Mouse (Mus musculus) heart, embryonic 15.5 days (tissue): ENCODE measurements around the gene Upk2. TPM values are rescaled to one million over a fixed set of nuclear protein-coding genes. Genes with fewer than 3 reads are reported as not detected.

ENCODE experiments used
- ATAC-seq: fragments of 200-750 bp; cut with Nextera tagmentation; replicated peaks from 2 replicates; pipeline ENCODE4 v1.8.0; 2017; ENCODE audit warnings: low read depth, moderate TSS enrichment; ENCODE audit not compliant: insufficient number of reproducible peaks, insufficient read depth, low FRiP score
- H3K27ac ChIP-seq: fragments of 300-500 bp; sonication (generic); 2 replicates; pipeline ENCODE4 v1.5.1; 2015; ENCODE audit warnings: mild to moderate bottlenecking, inconsistent platforms
- H3K27me3 ChIP-seq: fragments of 300-500 bp; sonication (generic); 2 replicates; pipeline ENCODE4 v1.6.1; 2015; ENCODE audit warnings: inconsistent platforms
- H3K36me3 ChIP-seq: fragments of 300-500 bp; sonication (generic); 2 replicates; pipeline ENCODE4 v1.6.1; 2015; ENCODE audit warnings: mild to moderate bottlenecking, inconsistent platforms
- H3K4me1 ChIP-seq: fragments of 300-500 bp; sonication (generic); replicated peaks from 2 replicates; pipeline ENCODE4 v1.6.1; 2015; ENCODE audit warnings: inconsistent platforms
- H3K4me2 ChIP-seq: fragments of 300-500 bp; sonication (generic); 2 replicates; pipeline ENCODE4 v1.6.1; 2015; ENCODE audit warnings: inconsistent platforms, mild to moderate bottlenecking, moderate library complexity
- H3K4me3 ChIP-seq: fragments of 300-500 bp; sonication (generic); 2 replicates; pipeline ENCODE4 v1.5.1; 2015; ENCODE audit warnings: mild to moderate bottlenecking, inconsistent platforms
- H3K9ac ChIP-seq: fragments of 300-500 bp; sonication (generic); 2 replicates; pipeline ENCODE4 v1.6.1; 2015; ENCODE audit warnings: mild to moderate bottlenecking, inconsistent platforms
- H3K9me3 ChIP-seq: fragments of 300-500 bp; sonication (generic); replicated peaks from 2 replicates; pipeline ENCODE4 v1.6.1; 2016; ENCODE audit warnings: inconsistent platforms
- WGBS: fragments of 180-500 bp; shearing (Covaris S2); methylation state at CpG from one replicate; pipeline ENCODE4 v1.1.7; 2015; ENCODE audit warnings: mixed read lengths; 5-methylcytosine and 5-hydroxymethylcytosine counted together
- polyA plus RNA-seq: library from polyadenylated mRNA; unstranded; fragments of >200 nt; fragmentation: Nextera tagmentation; extraction: Ambion mirVana; gene quantifications from 2 replicates; pipeline ENCODE4 v1.2.1, GENCODE M21; 2015

Upk2 gene
- polyA plus RNA-seq, 1 experiment from 2014 or later = not detected

DNA sequence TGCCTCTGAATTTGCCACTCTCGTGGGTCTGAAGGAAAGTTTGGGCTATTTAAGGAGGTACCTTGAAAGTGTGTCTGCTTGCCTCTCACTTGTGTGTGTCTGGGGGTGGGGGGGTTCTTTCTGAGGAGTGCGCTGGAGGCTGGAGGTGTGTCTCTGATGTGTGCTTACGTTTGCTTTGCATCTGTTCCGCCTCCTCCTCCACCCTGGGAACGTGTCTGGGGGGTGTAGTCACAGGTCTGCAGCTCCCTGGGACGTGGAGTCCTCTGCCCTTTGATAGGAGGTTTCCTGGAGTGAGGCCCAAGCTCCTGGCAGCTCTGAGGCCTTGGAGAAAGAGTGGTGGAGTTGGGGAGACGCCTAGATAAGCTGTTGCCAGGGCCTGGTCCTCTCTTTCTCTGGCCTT, 32.7 kb upstream of the Upk2 start:
- H3K27ac ChIP-seq = peak overlapping the region; percentile 93
- peak overlapping the region; percentile 85 for H3K4me2 ChIP-seq
- H3K27me3 ChIP-seq = no peaks in the 10 kb centered on the region
- no peaks in the 10 kb centered on the region for H3K9me3 ChIP-seq
- 8% methylated on average over 7 of the region's 7 CpGs for WGBS
- 0 out of 2 replicates have a peak, but pooled peaks cover 4% of the 10 kb centered on the region for H3K36me3 ChIP-seq
- H3K4me1 ChIP-seq = peaks cover 86% of the 10 kb centered on the region
- H3K4me3 ChIP-seq = peak overlapping the region; percentile 87
- H3K9ac ChIP-seq = peak overlapping the region; percentile 97
- peak; percentile 74 for ATAC-seq

DNA sequence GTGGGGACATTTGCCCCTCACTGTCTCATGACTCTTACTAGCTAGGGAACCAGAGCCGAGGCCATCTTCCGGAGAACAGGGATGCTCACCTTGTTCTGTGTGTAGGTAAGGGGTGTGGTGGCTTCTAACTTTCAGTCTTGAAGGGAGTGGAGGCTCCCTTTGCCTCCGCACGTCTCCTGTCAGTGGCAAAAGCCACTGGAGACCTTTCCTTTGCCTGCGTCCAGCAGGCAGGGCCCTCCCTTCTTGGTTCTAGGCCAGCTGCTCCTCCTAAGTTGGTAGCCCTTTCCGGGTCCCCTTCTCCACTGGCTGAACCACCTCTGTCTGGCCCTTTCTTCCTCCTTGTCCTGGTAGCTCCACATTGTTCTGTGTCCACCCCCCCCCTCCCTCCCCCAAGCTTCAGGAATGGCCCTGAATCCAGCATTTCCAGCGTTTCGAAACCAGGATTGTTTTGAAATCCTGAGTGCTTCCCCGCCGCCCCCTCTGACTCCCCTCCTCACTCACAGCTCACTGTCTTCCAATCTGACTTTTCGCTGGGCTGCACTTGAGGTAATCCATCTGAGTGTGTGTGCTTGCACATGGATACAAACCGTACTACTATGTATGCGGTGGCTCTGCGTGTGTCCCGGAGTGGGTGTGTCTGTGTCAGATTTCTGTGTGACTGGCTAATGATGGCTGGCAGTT, 32.1 kb upstream of the Upk2 start:
- peak overlapping the region; percentile 85 for H3K4me2 ChIP-seq
- peak overlapping the region; percentile 97 for H3K9ac ChIP-seq
- peak overlapping the region; percentile 87 for H3K4me3 ChIP-seq
- H3K36me3 ChIP-seq = 0 out of 2 replicates have a peak, but pooled peaks cover 4% of the 10 kb centered on the region
- no peaks in the 10 kb centered on the region for H3K27me3 ChIP-seq
- WGBS = 17% methylated on average over 15 of the region's 15 CpGs
- ATAC-seq = no peak
- peaks cover 83% of the 10 kb centered on the region for H3K4me1 ChIP-seq
- peak overlapping the region; percentile 93 for H3K27ac ChIP-seq
- no peaks in the 10 kb centered on the region for H3K9me3 ChIP-seq

DNA sequence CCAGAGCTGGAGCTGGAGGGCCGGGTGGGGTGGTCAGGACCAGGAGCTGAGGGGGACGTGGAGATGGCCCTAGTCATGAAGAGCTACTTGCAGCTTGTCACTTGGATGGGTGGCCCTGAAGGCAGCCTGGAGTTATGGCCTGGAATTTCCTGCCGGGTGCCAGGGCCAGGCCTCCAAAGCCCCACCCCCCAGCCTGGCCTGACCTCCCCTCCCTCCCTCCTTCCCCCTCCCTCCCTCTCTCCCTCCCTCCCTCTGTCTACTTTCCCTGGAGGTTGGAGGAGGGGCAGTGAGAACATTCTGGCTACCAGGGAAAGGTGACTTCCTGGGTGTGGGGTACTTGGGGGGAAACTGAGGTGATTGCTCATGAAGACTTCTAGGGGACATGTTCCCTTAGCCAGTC, 31.6 kb upstream of the Upk2 start:
- peak overlapping the region; percentile 97 for H3K9ac ChIP-seq
- no peaks in the 10 kb centered on the region for H3K27me3 ChIP-seq
- no peak for ATAC-seq
- 6% methylated on average over 3 of the region's 3 CpGs for WGBS
- H3K9me3 ChIP-seq = no peaks in the 10 kb centered on the region
- H3K4me1 ChIP-seq = peaks cover 77% of the 10 kb centered on the region
- H3K4me2 ChIP-seq = peak overlapping the region; percentile 85
- H3K27ac ChIP-seq = peak overlapping the region; percentile 93
- peak overlapping the region; percentile 87 for H3K4me3 ChIP-seq
- 0 out of 2 replicates have a peak, but pooled peaks cover under 1% of the 10 kb centered on the region for H3K36me3 ChIP-seq

DNA sequence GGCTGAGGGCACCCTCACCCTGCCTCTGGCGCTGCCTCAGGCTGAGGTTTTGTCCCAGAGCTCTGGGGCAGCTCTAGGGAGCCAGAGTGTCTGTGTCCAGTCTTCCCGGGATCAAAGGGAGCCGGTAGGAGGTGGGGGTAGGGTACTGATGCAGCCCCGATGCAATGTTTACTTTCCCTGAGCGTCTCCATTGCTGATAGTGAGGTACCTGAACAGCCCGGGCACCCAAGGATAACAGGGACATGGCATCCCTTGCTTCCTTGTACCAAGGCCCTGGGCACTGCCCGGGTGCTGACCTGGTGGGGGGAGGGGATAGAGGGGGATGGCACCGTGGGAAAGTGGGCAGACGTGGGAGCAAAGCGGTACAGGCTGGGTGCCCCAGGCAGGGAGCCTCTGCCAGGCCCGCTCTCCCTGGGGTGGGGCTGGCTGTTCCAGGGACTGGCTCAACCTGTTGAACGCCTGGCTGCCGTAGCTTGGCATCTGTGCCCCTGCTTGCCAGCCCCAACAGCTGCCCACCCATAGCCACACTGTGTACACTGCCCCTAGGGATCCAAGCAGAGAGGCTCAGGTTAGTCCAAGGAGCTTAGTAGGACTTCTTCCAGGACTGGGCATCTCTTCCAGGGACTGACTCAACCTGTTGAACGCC, 30.9 kb upstream of the Upk2 start:
- peak overlapping the region; percentile 87 for H3K4me3 ChIP-seq
- peak overlapping the region; percentile 85 for H3K4me2 ChIP-seq
- no peaks in the 10 kb centered on the region for H3K27me3 ChIP-seq
- no peaks in the 10 kb centered on the region for H3K9me3 ChIP-seq
- peak overlapping the region; percentile 93 for H3K27ac ChIP-seq
- H3K9ac ChIP-seq = peak overlapping the region; percentile 97
- WGBS = 29% methylated on average over 14 of the region's 14 CpGs
- no peaks in the 10 kb centered on the region for H3K36me3 ChIP-seq
- peaks cover 70% of the 10 kb centered on the region for H3K4me1 ChIP-seq
- ATAC-seq = no peak

DNA sequence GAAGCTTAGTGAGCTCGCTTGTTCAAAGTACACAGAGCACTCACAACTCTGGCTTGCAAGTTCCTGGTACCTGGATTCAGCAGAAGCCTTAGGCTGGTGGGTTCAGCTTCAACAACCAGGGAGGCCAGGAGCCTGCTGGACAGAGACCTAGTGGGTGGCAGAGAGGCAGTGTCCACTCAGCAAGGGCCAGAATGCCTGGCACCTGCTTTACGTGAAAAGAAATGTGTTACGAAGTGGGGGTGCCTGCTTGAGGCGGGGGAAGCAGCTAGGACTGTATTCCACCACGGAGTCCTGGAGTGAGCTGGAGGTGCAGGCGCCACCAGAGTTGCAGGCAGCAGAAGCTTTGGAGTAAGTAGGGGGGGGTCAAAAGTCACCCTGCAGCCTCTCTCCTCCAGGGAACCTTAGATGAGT, 30.3 kb upstream of the Upk2 start:
- ATAC-seq = no peak
- H3K4me1 ChIP-seq = peaks cover 70% of the 10 kb centered on the region
- 35% methylated on average over 6 of the region's 6 CpGs for WGBS
- H3K27ac ChIP-seq = peak overlapping the region; percentile 93
- no peaks in the 10 kb centered on the region for H3K27me3 ChIP-seq
- peak overlapping the region; percentile 87 for H3K4me3 ChIP-seq
- peak overlapping the region; percentile 85 for H3K4me2 ChIP-seq
- H3K9me3 ChIP-seq = no peaks in the 10 kb centered on the region
- peak overlapping the region; percentile 97 for H3K9ac ChIP-seq
- H3K36me3 ChIP-seq = no peaks in the 10 kb centered on the region

DNA sequence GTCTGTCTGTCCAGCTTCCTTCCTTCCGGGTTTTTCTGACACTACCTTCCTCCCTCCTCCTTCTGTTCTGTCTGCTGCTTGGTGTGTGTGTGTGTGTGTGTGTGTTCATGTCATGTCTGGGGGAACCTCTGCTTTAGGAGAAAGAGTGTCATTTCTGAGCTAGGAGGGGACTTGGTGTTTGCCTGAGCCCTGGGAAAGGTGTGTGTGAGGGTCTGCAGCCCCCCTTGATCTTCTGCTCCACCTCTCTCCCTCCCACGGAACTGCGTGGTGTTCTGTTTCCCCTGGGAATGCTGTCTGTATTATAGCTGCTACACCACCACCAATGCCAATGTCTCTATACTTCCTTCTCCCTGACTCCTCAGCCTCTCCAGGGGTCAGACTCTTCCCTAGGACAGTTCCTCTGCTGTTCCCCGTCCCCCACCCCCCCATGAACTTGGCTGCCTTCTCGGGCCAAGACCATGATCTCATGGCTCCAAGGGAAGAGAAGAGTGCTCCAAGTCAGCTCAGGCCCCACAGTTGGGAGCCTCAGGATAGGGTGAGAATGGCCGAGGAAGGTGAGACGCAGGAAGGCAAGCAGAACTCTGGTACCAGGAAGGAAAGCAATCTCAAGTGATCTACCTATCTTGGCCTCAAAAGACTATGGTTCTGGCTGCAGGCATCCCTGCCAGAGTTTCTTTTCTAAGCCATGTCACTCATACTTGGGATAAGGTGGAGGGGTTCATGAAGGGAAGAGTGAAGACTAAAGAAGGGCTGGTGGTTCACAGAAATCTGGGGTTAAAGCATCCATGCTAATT, 29.7 kb upstream of the Upk2 start:
- Histone ChIP-seq H3K9ac (peak overlapping the region; percentile 97), H3K4me1 (peaks cover 70% of the 10 kb centered on the region), H3K4me3 (peak overlapping the region; percentile 87), H3K27ac (peak overlapping the region; percentile 93), H3K9me3 (no peaks in the 10 kb centered on the region), H3K4me2 (peak overlapping the region; percentile 85), H3K27me3 (no peaks in the 10 kb centered on the region), H3K36me3 (no peaks in the 10 kb centered on the region)
- WGBS = 14% methylated on average over 7 of the region's 7 CpGs
- no peak for ATAC-seq

DNA sequence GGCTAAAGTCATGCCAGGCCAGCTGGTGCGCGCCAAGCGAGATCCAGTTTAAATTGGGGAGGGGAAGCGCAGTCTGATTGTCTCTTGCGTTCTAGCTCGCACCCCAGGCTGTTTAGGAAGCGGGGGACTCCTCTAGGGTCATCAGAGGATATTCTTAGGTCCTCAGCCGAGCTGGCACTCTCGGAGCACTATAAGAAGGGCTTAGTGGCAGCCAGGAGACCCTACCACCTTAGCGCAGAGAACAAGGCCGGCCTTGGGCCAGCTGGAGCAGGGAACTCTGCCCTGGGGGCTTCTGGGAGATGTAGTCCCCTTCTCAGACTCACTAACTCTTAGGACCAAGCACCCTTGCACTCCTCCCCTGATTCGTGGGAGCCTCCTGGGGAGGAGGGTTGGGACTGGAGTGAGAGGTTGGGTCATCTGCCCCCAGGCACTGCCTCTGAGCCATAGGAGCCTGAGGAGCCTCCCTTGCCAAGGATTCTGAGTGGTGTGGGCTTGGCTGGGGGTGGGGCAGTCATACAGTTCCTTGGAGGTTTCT, 28.8 kb upstream of the Upk2 start:
- H3K4me1 ChIP-seq = peaks cover 61% of the 10 kb centered on the region
- peak; percentile 4 for ATAC-seq

DNA sequence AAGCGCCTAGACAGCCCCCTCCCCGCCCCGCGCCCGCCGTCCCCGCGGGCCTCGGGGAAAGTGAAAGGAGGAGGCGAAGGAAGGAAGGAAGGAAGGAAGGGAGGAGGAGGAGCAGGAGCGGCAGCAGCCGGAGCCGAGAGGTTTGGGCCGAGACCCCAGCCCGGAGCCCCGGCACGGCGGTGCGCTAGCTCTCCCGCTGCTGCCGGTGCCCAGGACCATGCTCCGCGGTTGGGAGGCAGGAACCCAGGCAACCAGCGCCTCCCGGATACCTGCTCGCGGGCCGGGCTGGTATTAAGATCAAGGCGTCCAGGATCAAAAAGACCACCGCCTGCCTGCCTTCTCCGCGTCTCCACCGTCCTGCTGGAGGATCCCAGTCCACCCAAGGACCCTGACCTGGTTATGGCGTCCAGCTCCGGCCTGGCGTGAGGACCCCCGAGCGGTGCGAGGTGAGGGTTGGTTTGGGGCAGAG, 28.3 kb upstream of the Upk2 start:
- no peaks in the 10 kb centered on the region for H3K9me3 ChIP-seq
- ATAC-seq = no peak
- H3K4me2 ChIP-seq = peak overlapping the region; percentile 85
- H3K9ac ChIP-seq = peak overlapping the region; percentile 97
- no peaks in the 10 kb centered on the region for H3K36me3 ChIP-seq
- H3K27ac ChIP-seq = peak overlapping the region; percentile 93
- no peaks in the 10 kb centered on the region for H3K27me3 ChIP-seq
- peak overlapping the region; percentile 87 for H3K4me3 ChIP-seq
- 1% methylated on average over 39 of the region's 39 CpGs for WGBS
- H3K4me1 ChIP-seq = peaks cover 58% of the 10 kb centered on the region

More for the DNA sequence above, 28.8 kb upstream of the Upk2 start:
- Histone ChIP-seq H3K4me2 (peak overlapping the region; percentile 85), H3K36me3 (no peaks in the 10 kb centered on the region), H3K4me3 (peak overlapping the region; percentile 87), H3K27ac (peak overlapping the region; percentile 93), H3K9ac (peak overlapping the region; percentile 97), H3K9me3 (no peaks in the 10 kb centered on the region), H3K27me3 (no peaks in the 10 kb centered on the region)
- WGBS = 0% methylated on average over 12 of the region's 12 CpGs

DNA sequence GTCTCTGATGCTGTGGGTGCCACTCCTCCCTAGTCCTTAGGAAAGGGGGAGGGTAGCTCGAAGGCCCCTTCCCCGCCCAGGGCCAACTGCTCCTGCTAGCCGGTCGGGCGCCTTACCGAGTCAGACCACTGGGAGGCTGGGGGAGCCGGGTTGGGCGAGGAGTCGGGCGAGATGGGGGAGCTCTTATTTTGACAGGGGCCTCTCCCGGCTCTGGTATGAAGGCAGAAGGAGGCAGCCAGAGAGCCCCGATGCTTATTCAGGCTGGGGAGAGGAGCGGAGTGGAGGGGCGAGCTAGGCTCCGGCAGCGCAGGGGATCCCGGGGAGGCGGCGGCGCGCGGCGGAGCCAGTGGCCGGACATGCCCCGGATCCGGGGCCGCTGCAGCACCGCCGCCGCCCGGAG, 27.8 kb upstream of the Upk2 start, which contains the start of gene Bcl9l:
Bcl9l (plus strand) TSS at position 274 of the 400 bp plus-strand sequence.
- no peaks in the 10 kb centered on the region for H3K9me3 ChIP-seq
- peak within 1 kb of the TSS; percentile 97 for H3K9ac ChIP-seq
- H3K4me3 ChIP-seq = peak within 1 kb of the TSS; percentile 87
- peaks cover 57% of the 10 kb centered on the region for H3K4me1 ChIP-seq
- no peaks in the 10 kb centered on the region for H3K36me3 ChIP-seq
- 0% methylated on average over 31 of the region's 31 CpGs for WGBS
- H3K4me2 ChIP-seq = peak within 1 kb of the TSS; percentile 85
- H3K27me3 ChIP-seq = no peaks in the 10 kb centered on the region
- peak within 1 kb of the TSS; percentile 93 for H3K27ac ChIP-seq
- peak; percentile 53 for ATAC-seq

DNA sequence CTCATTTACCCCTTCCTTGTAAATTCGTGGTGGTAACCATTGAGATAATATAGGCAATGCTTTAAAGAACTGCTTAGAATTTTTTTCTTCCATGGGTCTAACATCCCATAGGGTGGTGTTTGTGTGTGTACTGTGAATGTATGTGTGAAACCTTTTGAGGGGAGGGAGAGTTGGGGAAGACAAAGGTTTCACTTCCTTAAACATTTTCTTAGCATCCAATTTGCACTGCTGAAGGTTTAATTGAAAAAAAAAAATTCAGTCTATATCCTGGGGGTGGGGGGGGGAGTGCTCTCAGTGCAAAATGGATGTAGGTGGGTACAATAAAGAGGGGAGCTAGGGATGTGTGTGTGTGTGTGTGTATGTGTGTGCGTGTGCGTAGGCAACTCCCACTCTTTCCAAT, 27.3 kb upstream of the Upk2 start:
- H3K4me2 ChIP-seq = peak overlapping the region; percentile 85

More for the DNA sequence above, 27.3 kb upstream of the Upk2 start:
- peak overlapping the region; percentile 97 for H3K9ac ChIP-seq
- peak overlapping the region; percentile 93 for H3K27ac ChIP-seq
- WGBS = 17% methylated on average over 3 of the region's 3 CpGs
- H3K9me3 ChIP-seq = no peaks in the 10 kb centered on the region
- peaks cover 57% of the 10 kb centered on the region for H3K4me1 ChIP-seq
- H3K27me3 ChIP-seq = no peaks in the 10 kb centered on the region
- peak overlapping the region; percentile 87 for H3K4me3 ChIP-seq
- no peaks in the 10 kb centered on the region for H3K36me3 ChIP-seq
- no peak for ATAC-seq
